Mouse (Mus musculus) cerebellum, adult 2 months (tissue): ENCODE results near the gene Gtpbp1.

Source experiments
- CTCF ChIP-seq: fragments of 200-500 bp; IDR thresholded peaks from 2 replicates; pipeline ENCODE4 v1.5.1; 2011; ENCODE audit warnings: low read depth, mild to moderate bottlenecking, control low read depth, low read length, moderate library complexity, borderline replicate concordance; ENCODE audit not compliant: insufficient read depth
- POLR2A ChIP-seq: fragments of 200-500 bp; IDR thresholded peaks from 2 replicates; pipeline ENCODE4 v1.6.1; 2011; ENCODE audit warnings: low read length, control low read depth, borderline replicate concordance; ENCODE audit not compliant: insufficient read depth

DNA sequence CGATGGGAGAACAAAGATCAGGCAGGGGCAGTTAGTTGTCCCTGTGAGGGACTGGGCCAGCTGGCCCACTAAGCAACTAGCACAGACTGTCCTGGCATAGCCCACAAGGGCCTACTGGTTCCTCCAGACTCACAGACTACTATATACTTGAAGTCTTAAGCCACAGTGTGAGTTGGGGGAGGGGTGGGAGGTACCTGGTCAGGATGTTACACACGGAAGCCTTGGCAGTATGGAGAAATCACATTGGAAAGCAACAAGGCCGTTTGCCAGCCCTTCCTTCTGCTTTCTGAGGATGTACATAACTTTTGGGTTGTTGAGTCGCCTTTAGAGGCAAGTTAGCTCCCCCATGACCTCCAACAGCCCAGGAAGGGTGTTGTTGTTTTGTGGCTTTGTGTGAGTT lies 43.0 kb downstream of the Gtpbp1 start:
- TF ChIP-seq POLR2A (no peak), CTCF (no peak)
